Mouse (Mus musculus) megakaryocyte, adult 5-6 weeks (primary cell): Measurements from ENCODE around the gene Erc2. TPM values are rescaled to one million over a fixed set of nuclear protein-coding genes. Genes with fewer than 3 reads are reported as not detected.

Experiments used
- ATAC-seq: 2 replicates; pipeline ENCODE4 v1.8.0; 2016; ENCODE audit warnings: mild to moderate bottlenecking, inconsistent platforms; ENCODE audit not compliant: poor library complexity, severe bottlenecking
- total RNA-seq, 2 experiments: library from RNA; stranded (forward) in 1 of 2; stranded (reverse) in 1 of 2; fragments of 153-499, 151-499 nt in 1 of 2; fragments of 221-1000, 200-1000 nt in 1 of 2; gene quantifications; 2 replicates each; pipeline versions ENCODE4 v1.2.3 to v1.2.4; 2015 to 2017

Erc2 gene
- total RNA-seq, 2 experiments from 2014 or later: 0.04 TPM; not detected in 1

DNA sequence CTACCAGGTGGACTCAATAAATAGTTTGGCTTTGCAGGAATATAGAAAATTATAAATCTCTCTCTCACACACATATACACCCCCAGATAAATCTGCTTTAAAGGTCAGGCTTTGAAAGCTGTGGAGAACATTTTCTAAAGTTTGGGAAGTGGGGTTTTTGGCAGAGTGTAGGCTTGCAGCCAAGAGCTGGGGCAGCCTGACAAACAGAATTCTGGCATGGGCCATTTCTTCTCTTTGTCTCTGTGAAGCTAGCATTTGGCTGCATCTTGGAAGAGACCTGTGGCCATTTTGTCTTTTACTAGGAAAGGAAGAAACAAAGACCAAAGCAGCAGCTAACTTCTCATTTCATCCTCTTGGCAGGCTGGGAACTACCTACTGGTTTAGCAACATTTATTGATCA, 40.0 kb downstream of the Erc2 start:
- no peak for ATAC-seq

- ATAC-seq: no peak
Observed at GRCm38 (mm10) chr14:27667016-27667852, 45.0 kb downstream of the Erc2 start.

GRCm38 (mm10) chr14:27668151-27668550, 45.9 kb downstream of the Erc2 start:
- no peak for ATAC-seq

DNA sequence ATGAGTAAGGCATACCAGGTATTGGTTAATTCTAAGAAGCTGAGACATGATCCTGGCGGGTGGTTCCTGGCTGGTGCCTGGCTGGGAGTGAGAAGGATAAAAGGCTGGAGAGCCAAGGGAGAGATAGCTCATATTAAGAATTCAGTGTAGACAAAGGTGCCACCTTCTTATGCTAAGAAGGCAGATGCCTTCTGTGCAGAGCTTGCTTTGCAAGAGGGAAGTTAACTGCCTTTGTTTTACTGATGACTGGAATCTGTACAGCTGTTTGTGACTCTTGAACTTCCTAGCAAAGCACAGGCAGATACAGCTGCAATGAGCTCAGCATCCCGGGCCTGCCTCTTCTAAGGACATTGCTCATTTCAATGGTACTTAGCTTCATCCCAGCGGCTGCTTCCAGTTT, 47.7 kb downstream of the Erc2 start:
- ATAC-seq: no peak

GRCm38 (mm10) chr14:27672761-27673160, 50.5 kb downstream of the Erc2 start:
- ATAC-seq: no peak

DNA sequence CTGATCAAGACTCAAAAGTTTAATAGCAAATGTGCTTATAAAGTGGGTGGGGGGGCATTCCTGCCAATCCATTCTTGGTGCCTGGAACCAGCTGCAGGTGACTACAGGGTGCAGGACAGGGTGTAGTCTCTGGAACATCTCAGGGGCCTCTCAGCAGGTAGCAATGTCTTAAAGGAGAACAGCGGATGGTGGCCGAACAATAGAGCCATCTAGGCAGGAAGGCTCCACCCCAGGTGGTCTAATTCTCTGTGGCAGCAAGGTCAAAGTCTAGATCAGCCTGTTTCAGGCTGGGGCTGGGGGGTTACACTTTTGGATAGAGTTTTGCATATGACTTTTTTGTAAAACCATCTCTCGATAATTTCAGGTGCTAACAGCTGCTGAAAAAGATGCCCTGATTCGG, 51.9 kb downstream of the Erc2 start:
- ATAC-seq: no peak

DNA sequence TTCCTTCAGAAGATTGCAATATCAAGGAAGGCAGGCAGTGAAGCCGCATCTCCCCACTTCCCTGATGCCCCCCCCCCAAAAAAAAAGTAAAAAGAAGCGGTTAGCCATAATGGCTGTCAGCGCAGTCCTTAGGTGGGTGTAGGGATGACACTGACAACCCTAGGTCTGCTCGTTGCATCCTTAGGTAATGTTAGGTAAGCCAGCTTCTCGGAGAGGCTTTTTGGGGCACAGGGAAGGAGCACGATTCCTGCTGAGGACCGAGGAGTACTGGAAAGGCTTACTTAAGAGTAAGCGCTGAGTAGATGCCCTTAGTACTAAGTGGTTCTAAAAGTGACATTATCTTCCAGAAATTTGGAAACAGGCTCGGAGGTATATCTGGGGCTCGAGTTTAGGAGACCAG, 52.3 kb downstream of the Erc2 start:
- ATAC-seq: no peak

- no peak for ATAC-seq
Observed at GRCm38 (mm10) chr14:27675071-27675470, 52.8 kb downstream of the Erc2 start.

- ATAC-seq: no peak
Observed at GRCm38 (mm10) chr14:27682368-27683052, 60.3 kb downstream of the Erc2 start.

- ATAC-seq: no peak
Observed at GRCm38 (mm10) chr14:27695781-27696180, 73.6 kb downstream of the Erc2 start.

DNA sequence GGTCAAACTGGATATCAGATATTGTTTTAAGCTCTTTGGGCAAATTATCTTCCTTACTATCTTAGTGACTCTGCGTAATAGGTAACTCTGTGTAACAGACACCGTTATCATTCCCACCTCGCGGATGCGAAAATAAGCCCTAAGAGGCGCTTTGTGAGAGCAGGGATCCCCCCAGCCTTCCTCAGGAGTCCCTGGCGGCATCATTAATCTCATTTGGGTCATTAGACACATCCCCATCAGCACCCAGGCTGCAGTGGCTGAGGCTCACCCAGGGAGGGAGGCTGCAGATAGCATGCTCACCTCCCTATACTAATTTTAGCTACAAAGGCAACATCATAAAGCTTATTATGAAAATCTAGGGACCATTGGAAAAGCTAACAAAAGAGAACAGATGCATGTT, 95.1 kb downstream of the Erc2 start:
- ATAC-seq: no peak

DNA sequence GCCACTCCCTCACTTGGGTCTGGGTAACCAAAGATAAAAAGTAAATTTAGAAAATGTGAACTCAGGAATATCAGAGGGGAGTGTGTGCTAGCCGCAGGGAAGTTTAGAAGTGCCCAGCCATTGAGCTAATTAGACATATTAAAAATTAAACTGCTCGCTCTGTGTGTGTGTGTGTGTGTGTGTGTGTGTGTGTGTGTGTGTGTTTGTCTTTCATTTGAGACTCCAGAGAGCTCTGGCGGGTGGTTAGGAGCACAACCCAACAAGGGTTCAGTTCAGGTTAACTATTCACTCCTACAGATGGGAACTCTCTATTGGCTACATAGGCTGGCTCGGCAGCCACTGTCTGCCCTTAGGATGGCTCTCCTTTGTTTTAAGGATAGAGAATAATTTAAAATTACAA, 97.4 kb downstream of the Erc2 start:
- ATAC-seq: no peak

DNA sequence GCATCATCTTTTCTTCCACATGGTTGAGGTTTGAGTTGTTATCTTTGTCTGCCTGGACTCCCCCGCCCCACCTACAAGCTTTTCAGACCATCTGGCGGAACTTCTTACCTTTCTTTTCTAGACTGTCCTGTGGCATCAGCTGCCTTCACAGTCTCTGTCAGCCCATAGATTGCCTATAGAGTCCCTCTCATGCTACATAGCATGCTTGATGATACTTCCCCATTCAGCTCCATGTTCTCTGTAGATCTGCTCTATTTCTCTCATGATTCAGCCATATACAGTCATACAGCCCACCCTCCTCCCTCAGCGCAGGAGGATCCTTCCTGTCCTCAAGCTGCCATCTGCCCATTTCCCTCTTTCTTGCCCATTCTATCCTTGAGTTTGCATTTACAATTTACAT, 98.7 kb downstream of the Erc2 start:
- no peak for ATAC-seq

- no peak for ATAC-seq
Observed at GRCm38 (mm10) chr14:27721759-27722158, 99.5 kb downstream of the Erc2 start.

GRCm38 (mm10) chr14:27727541-27727940, 105.3 kb downstream of the Erc2 start:
- no peak for ATAC-seq

- ATAC-seq: no peak
Observed at GRCm38 (mm10) chr14:27731086-27731485, 108.9 kb downstream of the Erc2 start.

GRCm38 (mm10) chr14:27739436-27739835, 117.2 kb downstream of the Erc2 start:
- no peak for ATAC-seq

DNA sequence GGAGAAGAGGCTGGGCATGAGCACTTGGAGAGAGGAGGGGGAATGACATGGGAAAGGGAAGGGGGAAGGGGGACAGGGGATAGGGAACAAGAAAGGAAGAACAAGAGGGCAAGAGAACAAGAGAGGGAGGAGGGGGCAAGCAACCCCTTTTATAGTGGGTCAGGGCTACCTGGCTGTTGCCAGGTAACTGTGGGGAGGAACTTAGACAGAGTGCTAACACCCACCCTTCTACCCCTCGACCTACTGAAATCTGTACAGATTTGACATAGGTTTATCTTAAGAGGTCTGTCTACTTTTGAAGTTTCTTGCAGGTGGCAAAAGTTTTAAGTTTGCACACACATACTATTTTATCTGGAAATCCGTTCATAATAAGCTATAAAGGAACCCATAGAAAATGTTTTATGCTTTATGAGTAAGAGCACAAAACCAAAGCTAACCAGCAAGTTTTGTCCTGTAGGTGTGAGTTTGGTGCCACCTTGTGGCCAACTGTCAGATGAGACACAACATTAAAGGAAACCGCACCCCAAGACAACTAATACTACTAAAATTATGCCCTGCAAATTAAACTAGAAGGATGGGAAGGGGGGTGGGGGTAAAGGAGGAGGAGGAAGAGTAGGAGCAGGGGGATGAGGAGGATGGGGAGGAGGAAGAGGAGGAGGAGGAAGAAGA, 119.2 kb downstream of the Erc2 start:
- ATAC-seq: no peak

GRCm38 (mm10) chr14:27754340-27754739, 132.1 kb downstream of the Erc2 start:
- ATAC-seq: no peak

DNA sequence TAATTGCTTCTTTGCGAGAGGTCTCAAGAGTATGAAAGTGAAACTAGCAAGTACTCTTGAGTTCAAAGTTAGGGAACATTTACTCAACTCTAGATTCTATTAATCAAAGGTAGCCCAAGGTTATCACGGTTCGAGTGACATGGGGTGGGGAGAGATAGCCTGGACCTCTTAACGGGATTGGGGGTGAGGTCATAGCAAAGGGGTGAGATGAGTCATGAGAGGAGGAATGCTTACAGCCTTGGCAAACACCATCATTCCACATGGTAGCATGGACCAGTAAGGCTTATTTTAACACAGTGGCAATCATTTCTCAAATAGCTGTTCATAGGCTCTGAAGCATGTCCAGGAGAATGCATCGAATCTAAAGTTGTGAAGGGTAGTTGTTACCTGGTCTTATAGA, 134.7 kb downstream of the Erc2 start:
- ATAC-seq: no peak

- no peak for ATAC-seq
Observed at GRCm38 (mm10) chr14:27758230-27758629, 136.0 kb downstream of the Erc2 start.
